Mouse (Mus musculus) ES-Bruce4 (cell line): ENCODE data around the gene Rybp. TPM values are rescaled to one million over a fixed set of nuclear protein-coding genes. Genes with fewer than 3 reads are reported as not detected.

Source experiments
- H3K27ac ChIP-seq: 2 replicates; pipeline ENCODE4 v1.5.1; 2012; ENCODE audit warnings: low read length, inconsistent platforms; ENCODE audit not compliant: insufficient read depth
- H3K27me3 ChIP-seq: 2 replicates; pipeline ENCODE4 v1.6.1; 2012; ENCODE audit warnings: mild to moderate bottlenecking, low read length, inconsistent platforms; ENCODE audit not compliant: control insufficient read depth, poor library complexity, insufficient read depth, severe bottlenecking
- H3K36me3 ChIP-seq: 2 replicates; pipeline ENCODE4 v1.6.1; 2012; ENCODE audit warnings: inconsistent platforms, mild to moderate bottlenecking, low read length, moderate library complexity; ENCODE audit not compliant: control insufficient read depth, poor library complexity, insufficient read depth, severe bottlenecking
- H3K4me1 ChIP-seq: one replicate; pipeline ENCODE4 v1.8.1; 2011; ENCODE audit warnings: low read length; ENCODE audit not compliant: control insufficient read depth, insufficient read depth
- H3K4me3 ChIP-seq: 2 replicates; pipeline ENCODE4 v1.5.1; 2011; ENCODE audit warnings: low read depth, mild to moderate bottlenecking, low read length
- H3K9ac ChIP-seq: 2 replicates; pipeline ENCODE4 v1.6.1; 2012; ENCODE audit warnings: low read depth, mild to moderate bottlenecking, inconsistent platforms; ENCODE audit not compliant: poor library complexity, severe bottlenecking
- H3K9me3 ChIP-seq: replicated peaks from 2 replicates; pipeline ENCODE4 v1.6.1; 2012; ENCODE audit warnings: mild to moderate bottlenecking, low read length, inconsistent platforms; ENCODE audit not compliant: control insufficient read depth, poor library complexity, insufficient read depth, severe bottlenecking
- CTCF ChIP-seq: IDR thresholded peaks from one replicate; pipeline ENCODE4 v1.8.1; 2011; ENCODE audit warnings: low read depth, low read length
- EP300 ChIP-seq: IDR thresholded peaks from 2 replicates; pipeline ENCODE4 v1.6.1; 2011; ENCODE audit warnings: low read depth, low read length; ENCODE audit not compliant: insufficient read depth
- POLR2A ChIP-seq: IDR thresholded peaks from one replicate; pipeline ENCODE4 v1.8.1; 2011; ENCODE audit warnings: low read length; ENCODE audit not compliant: insufficient read depth
- polyA plus RNA-seq: library from polyadenylated mRNA; stranded (reverse); fragments of >200 nt; gene quantifications from 2 replicates; pipeline ENCODE4 v1.2.4, GENCODE M21; 2011; ENCODE audit warnings: low read depth; ENCODE audit not compliant: missing spikeins, insufficient read depth, insufficient read length

Gene Rybp
- polyA plus RNA-seq, 1 experiment, result 124 TPM

DNA sequence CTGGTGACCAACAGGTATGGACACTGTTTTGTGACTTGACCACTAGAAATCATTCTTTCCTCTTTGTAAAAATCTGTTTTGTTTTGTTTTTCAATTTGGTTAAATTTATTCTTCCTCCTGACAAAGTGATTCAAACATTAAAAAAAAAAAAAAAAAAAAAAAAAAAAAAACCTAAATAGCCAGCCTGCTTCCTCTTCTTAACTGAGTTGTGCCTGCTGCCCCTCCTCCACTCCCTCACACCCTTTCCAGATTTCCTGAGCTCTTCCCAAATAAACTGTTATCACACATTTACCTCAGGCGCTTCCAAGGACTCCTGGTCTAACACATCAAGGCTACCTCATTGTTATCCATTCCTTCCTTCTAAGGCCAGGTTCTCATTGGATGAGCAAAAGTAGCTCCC is 76.8 kb downstream of the Rybp start:
- Histone ChIP-seq H3K9me3 (no peaks in the 10 kb centered on the region), H3K4me1 (peaks cover 10% of the 10 kb centered on the region), H3K27ac (no peak overlapping the region), H3K27me3 (no peaks in the 10 kb centered on the region), H3K36me3 (no peaks in the 10 kb centered on the region), H3K9ac (no peak overlapping the region), H3K4me3 (no peak overlapping the region)
- TF ChIP-seq CTCF (no peak), POLR2A (no peak), EP300 (no peak)

- peaks cover 3% of the 10 kb centered on the region for H3K4me1 ChIP-seq
Measured at GRCm38 (mm10) chr6:100206741-100207275, 80.5 kb downstream of the Rybp start.

GRCm38 (mm10) chr6:100206261-100206660 is 81.0 kb downstream of the Rybp start:
- H3K4me1 ChIP-seq, result peaks cover 3% of the 10 kb centered on the region
- H3K4me3 ChIP-seq, result no peak overlapping the region
- H3K9me3 ChIP-seq, result no peaks in the 10 kb centered on the region
- no peaks in the 10 kb centered on the region for H3K27me3 ChIP-seq
- no peak overlapping the region for H3K27ac ChIP-seq
- TF ChIP-seq CTCF, result no peak
- TF ChIP-seq EP300, result no peak
- no peak for TF ChIP-seq POLR2A
- no peaks in the 10 kb centered on the region for H3K36me3 ChIP-seq
- no peak overlapping the region for H3K9ac ChIP-seq

More at GRCm38 (mm10) chr6:100206741-100207275, 80.5 kb downstream of the Rybp start:
- no peaks in the 10 kb centered on the region for H3K36me3 ChIP-seq
- H3K27me3 ChIP-seq, result no peaks in the 10 kb centered on the region
- no peak overlapping the region for H3K27ac ChIP-seq
- H3K4me3 ChIP-seq, result no peak overlapping the region
- no peaks in the 10 kb centered on the region for H3K9me3 ChIP-seq
- no peak overlapping the region for H3K9ac ChIP-seq
- no peak for TF ChIP-seq CTCF
- TF ChIP-seq POLR2A, result no peak
- TF ChIP-seq EP300, result no peak

- Histone ChIP-seq H3K27me3 (no peaks in the 10 kb centered on the region), H3K4me1 (peaks cover 3% of the 10 kb centered on the region), H3K36me3 (no peaks in the 10 kb centered on the region), H3K9ac (no peak overlapping the region), H3K27ac (no peak overlapping the region), H3K4me3 (no peak overlapping the region), H3K9me3 (no peaks in the 10 kb centered on the region)
- no peak for TF ChIP-seq CTCF
Measured at GRCm38 (mm10) chr6:100204436-100204835, 82.8 kb downstream of the Rybp start.

GRCm38 (mm10) chr6:100203492-100203891 is 83.8 kb downstream of the Rybp start:
- H3K27ac ChIP-seq, result 0 out of 2 replicates have a peak overlapping the region, but pooled peaks have one; percentile 8
- peaks cover 3% of the 10 kb centered on the region for H3K4me1 ChIP-seq
- TF ChIP-seq POLR2A (no peak), EP300 (peak; percentile 93)
- H3K36me3 ChIP-seq, result no peaks in the 10 kb centered on the region
- no peak overlapping the region for H3K9ac ChIP-seq
- no peak overlapping the region for H3K4me3 ChIP-seq
- H3K9me3 ChIP-seq, result no peaks in the 10 kb centered on the region
- no peaks in the 10 kb centered on the region for H3K27me3 ChIP-seq

GRCm38 (mm10) chr6:100202091-100202490 is 85.2 kb downstream of the Rybp start:
- Histone ChIP-seq H3K9ac (no peak overlapping the region), H3K4me1 (peaks cover 3% of the 10 kb centered on the region), H3K36me3 (no peaks in the 10 kb centered on the region), H3K4me3 (no peak overlapping the region), H3K27me3 (no peaks in the 10 kb centered on the region), H3K9me3 (no peaks in the 10 kb centered on the region), H3K27ac (no peak overlapping the region)
- TF ChIP-seq EP300 (no peak), POLR2A (no peak), CTCF (no peak)
